Mouse (Mus musculus): ENCODE data around the gene Ncoa7. TPM values are rescaled to one million over a fixed set of nuclear protein-coding genes. Genes with fewer than 3 reads are reported as not detected.

Ncoa7 gene
- polyA plus RNA-seq, 1 experiment from 2014 or later: 16.6 TPM

- no peak for ATAC-seq (replicated peaks; ENCODE audit: low FRiP score)
- no peaks in the 10 kb centered on the region for H3K4me1 ChIP-seq
- no peak overlapping the region for H3K4me3 ChIP-seq (replicated peaks)
- H3K9me3 ChIP-seq (replicated peaks): no peaks in the 10 kb centered on the region
- H3K36me3 ChIP-seq: peaks cover 66% of the 10 kb centered on the region
- 73% methylated on average over 5 of the region's 5 CpGs for WGBS
- no peaks in the 10 kb centered on the region for H3K27me3 ChIP-seq
- H3K9ac ChIP-seq: no peak overlapping the region
- H3K4me2 ChIP-seq: no peak overlapping the region
- H3K27ac ChIP-seq: no peak overlapping the region
These were observed 216.1 kb downstream of the Ncoa7 start for GRCm38 (mm10) chr10:30587037-30587436.

GRCm38 (mm10) chr10:30585691-30586090 is 217.4 kb downstream of the Ncoa7 start:
- no peak overlapping the region for H3K27ac ChIP-seq
- H3K9ac ChIP-seq: no peak overlapping the region
- WGBS: 87% methylated on average over 1 of the region's 1 CpGs
- no peaks in the 10 kb centered on the region for H3K4me1 ChIP-seq
- peaks cover 68% of the 10 kb centered on the region for H3K36me3 ChIP-seq
- no peaks in the 10 kb centered on the region for H3K9me3 ChIP-seq (replicated peaks)
- H3K27me3 ChIP-seq: no peaks in the 10 kb centered on the region
- no peak for ATAC-seq (replicated peaks; ENCODE audit: low FRiP score)
- H3K4me3 ChIP-seq (replicated peaks): no peak overlapping the region
- no peak overlapping the region for H3K4me2 ChIP-seq

Other genes starting within 250 kb of the Ncoa7 start
- gene Trmt11, start 202.6 kb downstream of the Ncoa7 start, polyA plus RNA-seq (2015; fragmentation: Nextera tagmentation; extraction: Ambion mirVana): 27.4 and 30.8 TPM in 2 replicates
- 27.6 and 27.7 TPM in 2 replicates for gene Hint3, start 173.7 kb downstream of the Ncoa7 start, polyA plus RNA-seq (2015; fragmentation: Nextera tagmentation; extraction: Ambion mirVana)
- 5.3 and 6.6 TPM in 2 replicates for gene Hey2, start 39.5 kb upstream of the Ncoa7 start, polyA plus RNA-seq (2015; fragmentation: Nextera tagmentation; extraction: Ambion mirVana)

Measured in kidney, embryonic 15.5 days (tissue).